Mouse (Mus musculus): ENCODE data around the gene Ren1. TPM values are rescaled to one million over a fixed set of nuclear protein-coding genes. Genes with fewer than 3 reads are reported as not detected.

The Ren1 gene
- under 1 TPM in 1 of 2 experiments, not detected in 1; 0.40 TPM for polyA plus RNA-seq (2017; shearing (Covaris generic))

DNA sequence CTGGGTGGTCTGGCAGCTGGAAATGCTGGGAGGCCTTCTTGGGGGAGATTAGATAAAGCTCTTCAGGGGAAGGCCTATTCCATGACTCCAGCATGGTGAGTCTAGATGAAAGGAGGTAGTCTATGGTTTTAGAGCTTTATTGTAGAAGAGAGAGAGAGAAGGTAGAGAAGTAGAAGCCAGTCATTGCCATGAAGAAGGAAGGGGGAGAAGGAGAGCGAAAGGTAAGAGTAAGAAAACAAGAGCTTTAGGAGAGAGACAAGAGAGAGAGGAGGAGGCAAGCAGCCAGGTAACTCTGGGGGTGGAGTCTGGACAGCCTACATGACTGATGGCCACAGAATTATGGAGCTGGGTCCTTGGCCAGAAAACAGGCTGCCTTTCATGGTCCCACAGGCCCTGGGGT lies at the start of gene Ren1:
TSS of gene Ren1 (plus strand) at position 301 of the 400 bp plus-strand sequence.

DNA sequence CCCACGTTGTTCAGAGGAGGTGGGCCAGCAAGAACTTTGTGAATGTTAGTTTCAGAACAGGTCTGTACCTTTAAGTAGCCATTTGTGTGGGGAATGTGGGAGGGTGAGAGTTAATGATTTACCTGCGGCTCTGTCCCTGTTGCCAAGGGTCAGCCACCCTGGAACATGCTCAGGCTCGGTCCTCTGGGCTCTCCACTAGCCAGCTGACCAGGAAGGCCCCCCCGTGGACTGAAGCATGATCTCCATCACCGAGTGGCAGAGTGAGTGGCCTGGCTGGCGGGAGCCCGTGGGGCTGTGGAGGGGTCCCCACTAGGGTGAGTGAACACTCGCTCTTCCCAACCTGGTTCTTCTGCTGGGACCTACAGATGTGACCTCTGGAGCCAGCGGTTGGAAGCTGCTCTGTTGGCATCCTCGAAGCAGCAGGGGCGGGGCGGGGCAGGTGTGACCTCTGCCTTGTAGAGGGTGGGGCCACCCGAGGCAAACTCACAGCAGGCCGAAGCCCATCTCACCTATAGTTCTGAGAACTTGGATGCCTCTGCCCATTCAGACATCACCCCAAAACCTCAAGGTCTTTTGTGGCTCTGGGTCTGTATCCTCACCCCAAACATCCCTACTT lies 40.5 kb upstream of the Ren1 start, which contains the start of gene Golt1a:
TSS of gene Golt1a (plus strand) at position 149 of the 616 bp plus-strand sequence.

DNA sequence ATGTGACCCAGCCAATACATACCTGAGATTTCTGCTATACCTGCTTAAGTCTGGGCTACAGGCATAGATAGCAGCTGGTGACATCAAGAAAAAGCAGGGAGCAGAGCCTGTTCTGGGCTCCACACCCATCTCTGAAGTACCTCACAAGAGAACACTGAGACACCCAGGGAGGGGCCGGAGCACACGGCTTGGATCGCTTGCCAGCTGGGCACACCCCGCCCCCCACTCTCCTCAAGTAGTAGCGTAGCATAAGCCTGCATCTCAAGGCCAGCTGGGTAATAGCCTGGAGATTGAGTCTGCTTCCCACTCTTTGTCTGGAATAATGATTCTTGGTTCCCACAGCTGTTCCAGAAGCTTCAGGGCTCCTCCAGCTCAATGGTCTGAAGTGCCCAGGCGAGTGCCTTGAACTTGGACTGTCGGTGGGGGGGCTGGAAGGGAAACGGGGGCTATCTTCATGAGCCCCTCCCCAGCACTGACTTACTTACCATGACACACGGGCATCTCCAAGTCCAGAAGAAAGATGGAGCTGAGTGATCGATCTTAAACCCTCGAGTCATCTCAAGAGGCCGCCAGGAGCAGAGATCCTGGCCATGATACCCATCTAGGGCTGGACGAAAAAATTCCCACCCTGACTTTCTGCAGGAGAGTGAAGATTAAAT lies 28.9 kb upstream of the Ren1 start, which contains the start of gene Kiss1:
TSS of gene Kiss1 (plus strand) at position 609 of the 659 bp plus-strand sequence.

DNA sequence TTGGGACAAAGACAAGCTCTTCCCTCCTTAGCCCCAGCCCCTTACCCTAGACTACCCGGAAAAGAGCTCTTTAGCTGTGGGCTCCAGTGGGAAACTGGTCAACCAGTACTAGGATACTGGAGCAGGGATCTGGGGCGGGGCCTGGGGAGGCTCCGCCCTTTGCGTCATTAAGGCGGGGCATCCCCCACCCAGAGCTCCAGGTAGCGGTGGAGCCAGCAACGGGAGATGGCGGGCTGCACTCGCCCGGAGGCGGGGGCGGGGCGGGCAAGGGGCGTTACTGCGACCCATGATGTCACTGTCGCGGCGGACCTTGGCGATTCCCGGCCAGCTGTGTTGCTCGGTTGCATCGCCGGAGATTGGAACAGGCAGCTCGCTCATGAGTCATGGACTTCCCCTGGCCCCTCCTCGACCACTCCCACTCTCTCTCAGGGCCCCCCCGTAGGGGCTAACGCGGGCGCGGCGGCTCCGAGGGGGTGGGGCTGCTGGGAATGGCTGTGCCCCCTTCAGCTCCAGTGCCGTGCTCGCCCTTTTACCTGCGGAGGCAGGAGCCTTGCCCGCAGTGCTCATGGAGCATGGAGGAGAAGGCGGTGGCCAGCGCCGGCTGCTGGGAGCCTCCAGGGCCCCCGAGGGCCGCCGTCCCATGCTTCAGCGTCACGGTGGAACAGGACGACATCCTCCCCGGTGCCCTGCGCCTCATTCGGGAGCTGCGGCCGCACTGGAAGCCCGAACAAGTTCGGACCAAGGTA lies 13.1 kb downstream of the Ren1 start, which contains the start of gene Etnk2:
TSS of gene Etnk2 (plus strand) at position 297 of the 746 bp plus-strand sequence.

Other genes with a start within 250 kb of the Ren1 start
- 10 to 100 TPM; 40.9 to 42.3 TPM for gene Ppp1r15b, start 219.4 kb upstream of the Ren1 start, polyA plus RNA-seq (2017; shearing (Covaris generic))
- under 1 TPM; 0.11 to 0.25 TPM for gene Plekha6, start 186.3 kb upstream of the Ren1 start, polyA plus RNA-seq (2017; shearing (Covaris generic))
- gene Golt1a, start 40.7 kb upstream of the Ren1 start, polyA plus RNA-seq (2017; shearing (Covaris generic)) = not detected
- gene Kiss1, start 28.6 kb upstream of the Ren1 start, polyA plus RNA-seq (2017; shearing (Covaris generic)) = 1 to 10 TPM in 1 of 2 experiments, not detected in 1; 2.0 TPM
- gene Etnk2, start 13.1 kb downstream of the Ren1 start, polyA plus RNA-seq (2017; shearing (Covaris generic)) = 1 to 10 TPM; 3.5 to 3.7 TPM
- gene Sox13, start 73.9 kb downstream of the Ren1 start, polyA plus RNA-seq (2017; shearing (Covaris generic)) = under 1 TPM in 1 of 2 experiments, not detected in 1; 0.19 TPM

Measured in inflammation-experienced regulatory T-cells (primary cell).